Mouse (Mus musculus): Measurements from ENCODE around the gene Fbxo5. TPM values are rescaled to one million over a fixed set of nuclear protein-coding genes. Genes with fewer than 3 reads are reported as not detected.

Gene Fbxo5
- polyA plus RNA-seq (2015; fragmentation: Nextera tagmentation; extraction: Ambion mirVana): 14.3 and 17.4 TPM in 2 replicates

DNA sequence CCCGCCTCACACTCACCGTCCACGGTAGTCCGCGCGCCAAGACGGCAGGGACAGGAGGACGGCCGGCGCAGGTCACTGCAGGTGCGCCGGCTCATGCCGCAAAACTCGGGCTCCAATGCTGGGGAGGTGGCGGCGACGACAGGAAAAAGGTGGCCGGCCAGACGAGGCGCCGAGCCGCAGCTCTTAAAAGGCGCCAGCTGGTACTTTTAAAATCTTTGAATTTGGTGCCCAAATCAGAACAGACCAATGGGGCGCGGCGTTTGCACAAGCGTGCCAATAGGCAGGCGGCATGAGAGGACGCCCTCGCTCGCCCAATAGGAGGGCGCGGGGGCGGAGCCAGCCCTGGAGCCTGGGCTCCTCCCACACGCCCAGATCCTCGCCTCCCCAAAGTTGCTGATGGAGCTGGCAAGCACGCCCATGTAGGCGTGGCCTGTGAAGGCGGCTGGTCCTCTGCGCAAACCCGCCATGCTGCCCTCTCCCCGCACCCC is at the start of gene Fbxo5:
Gene Fbxo5 (minus strand): TSS at position 358 of the 488 bp plus-strand sequence.
- H3K9ac ChIP-seq (ENCODE audit: low read depth, low read length): peak within 1 kb of the TSS; percentile 74
- no peaks in the 10 kb centered on the region for H3K27me3 ChIP-seq (replicated peaks; ENCODE audit: control insufficient read depth, insufficient read depth, low read length)
- peak within 1 kb of the TSS; percentile 81 for H3K4me3 ChIP-seq (ENCODE audit: low read length)
- H3K9me3 ChIP-seq (ENCODE audit: control insufficient read depth, low read length): no peaks in the 10 kb centered on the region
- WGBS: under 1% methylated on average over 41 of the region's 42 CpGs
- peak within 1 kb of the TSS; percentile 95 for H3K27ac ChIP-seq (ENCODE audit: low read depth, low read length)
- peaks cover 3% of the 10 kb centered on the region; the same call in 1 of the 2 replicates for H3K36me3 ChIP-seq (ENCODE audit: control insufficient read depth, insufficient read depth, low read length)
- H3K4me1 ChIP-seq (ENCODE audit: control insufficient read depth, insufficient read depth, low read depth, low read length): peaks cover 25% of the 10 kb centered on the region
- peak; percentile 96 for ATAC-seq
- H3K4me2 ChIP-seq (ENCODE audit: low read length): peak within 1 kb of the TSS; percentile 98

DNA sequence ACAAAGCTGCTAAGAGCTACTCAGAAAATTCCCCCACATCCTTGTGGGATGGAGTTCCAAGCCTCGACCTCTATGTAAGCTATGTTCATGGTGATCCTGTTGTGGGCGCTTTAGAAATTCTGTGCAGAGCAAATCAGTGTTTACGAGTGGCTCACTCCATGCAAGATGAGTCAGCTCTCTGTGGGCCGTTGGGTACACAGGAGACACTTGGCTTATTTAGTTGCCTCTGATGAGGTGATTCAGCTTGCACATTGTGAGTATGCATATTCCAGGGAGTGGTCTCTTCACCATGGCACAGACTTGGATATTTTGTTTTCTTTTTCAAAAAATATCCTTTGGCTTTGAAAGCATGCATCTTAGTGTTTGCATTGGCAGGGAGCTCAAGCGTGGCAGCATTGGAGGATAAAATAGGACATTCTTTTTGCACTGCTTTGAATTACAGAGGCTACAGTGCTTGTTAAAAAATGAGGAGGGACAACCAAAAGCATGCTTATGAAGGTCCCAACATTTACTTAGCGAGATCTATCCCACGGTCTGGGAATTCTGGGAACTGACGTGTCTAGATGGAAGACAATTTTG is 48.0 kb upstream of the Fbxo5 start:
- Histone ChIP-seq H3K27ac (ENCODE audit: low read depth, low read length) (no peak overlapping the region), H3K4me1 (ENCODE audit: control insufficient read depth, insufficient read depth, low read depth, low read length) (no peaks in the 10 kb centered on the region), H3K36me3 (ENCODE audit: control insufficient read depth, insufficient read depth, low read length) (no peaks in the 10 kb centered on the region), H3K27me3 (replicated peaks; ENCODE audit: control insufficient read depth, insufficient read depth, low read length) (no peaks in the 10 kb centered on the region), H3K9me3 (ENCODE audit: control insufficient read depth, low read length) (no peaks in the 10 kb centered on the region), H3K4me2 (ENCODE audit: low read length) (no peak overlapping the region), H3K4me3 (ENCODE audit: low read length) (no peak overlapping the region), H3K9ac (ENCODE audit: low read depth, low read length) (no peak overlapping the region)
- no peak for ATAC-seq
- 82% methylated on average over 8 of the region's 8 CpGs for WGBS

DNA sequence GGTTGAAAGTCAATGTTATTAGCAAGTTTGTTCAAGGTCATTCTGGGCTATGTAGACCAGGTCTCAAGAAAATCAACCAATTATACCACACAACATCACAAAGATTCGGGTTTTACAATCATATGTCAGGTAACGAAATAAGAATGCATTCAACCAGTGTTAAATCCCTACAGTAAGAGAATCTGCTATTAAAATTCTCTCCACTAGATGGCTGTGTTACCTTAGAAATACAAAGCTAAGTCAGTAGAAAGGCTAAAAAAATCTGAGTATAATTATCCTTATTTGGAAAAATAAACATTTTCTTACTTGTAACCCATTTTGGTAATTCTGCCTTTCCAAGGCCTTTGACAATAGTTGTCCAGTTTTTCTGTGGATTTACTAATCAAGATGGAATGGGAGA is 41.5 kb upstream of the Fbxo5 start:
- Histone ChIP-seq H3K27me3 (replicated peaks; ENCODE audit: control insufficient read depth, insufficient read depth, low read length) (no peaks in the 10 kb centered on the region), H3K9me3 (ENCODE audit: control insufficient read depth, low read length) (no peaks in the 10 kb centered on the region), H3K4me1 (ENCODE audit: control insufficient read depth, insufficient read depth, low read depth, low read length) (no peaks in the 10 kb centered on the region), H3K27ac (ENCODE audit: low read depth, low read length) (no peak overlapping the region), H3K36me3 (ENCODE audit: control insufficient read depth, insufficient read depth, low read length) (no peaks in the 10 kb centered on the region), H3K4me3 (ENCODE audit: low read length) (no peak overlapping the region), H3K9ac (ENCODE audit: low read depth, low read length) (no peak overlapping the region), H3K4me2 (ENCODE audit: low read length) (no peak overlapping the region)
- 36% methylated on average over 2 of the region's 2 CpGs for WGBS
- 0 out of 2 replicates have a peak, but pooled peaks have one; percentile 59 for ATAC-seq

- Histone ChIP-seq H3K9ac (ENCODE audit: low read depth, low read length) (no peak overlapping the region), H3K9me3 (ENCODE audit: control insufficient read depth, low read length) (no peaks in the 10 kb centered on the region), H3K4me2 (ENCODE audit: low read length) (no peak overlapping the region), H3K4me3 (ENCODE audit: low read length) (no peak overlapping the region), H3K4me1 (ENCODE audit: control insufficient read depth, insufficient read depth, low read depth, low read length) (no peaks in the 10 kb centered on the region), H3K27me3 (replicated peaks; ENCODE audit: control insufficient read depth, insufficient read depth, low read length) (no peaks in the 10 kb centered on the region), H3K27ac (ENCODE audit: low read depth, low read length) (no peak overlapping the region), H3K36me3 (ENCODE audit: control insufficient read depth, insufficient read depth, low read length) (peaks cover 6% of the 10 kb centered on the region)
- 76% methylated on average over 4 of the region's 4 CpGs for WGBS
- ATAC-seq: no peak
Observed at GRCm38 (mm10) chr10:5841369-5841768, 36.0 kb upstream of the Fbxo5 start.

DNA sequence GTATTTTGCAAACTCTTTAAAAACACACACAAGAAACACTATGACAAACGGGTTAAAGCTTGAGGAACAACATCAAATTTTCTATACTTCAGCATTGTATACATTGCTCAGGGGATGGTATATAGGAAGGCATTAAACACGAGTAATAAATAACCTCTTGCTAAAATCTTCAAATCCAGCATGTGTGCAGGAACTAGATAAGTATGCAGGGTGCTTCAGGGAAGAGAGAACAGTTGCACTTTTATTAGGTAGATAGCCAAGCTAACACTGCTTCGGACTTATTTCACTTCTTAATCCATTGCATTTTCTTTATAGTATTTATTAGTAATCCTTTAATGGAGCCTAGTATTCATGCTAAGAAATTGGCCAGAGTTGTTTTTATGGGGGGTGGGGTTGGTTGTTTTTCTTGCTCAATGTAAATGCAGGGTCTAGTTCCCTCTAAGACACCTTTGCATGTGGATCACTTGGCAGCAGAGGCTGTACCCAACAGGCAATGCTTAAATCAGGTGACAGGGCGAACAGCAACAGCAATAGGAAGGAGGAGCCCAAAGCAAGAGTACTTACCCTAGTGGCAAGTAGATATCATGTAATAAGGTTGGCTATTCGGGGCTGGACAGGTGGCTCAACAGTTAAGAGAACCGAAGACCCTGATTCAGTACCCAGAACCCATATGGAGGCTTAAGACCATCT is 21.1 kb upstream of the Fbxo5 start:
- Histone ChIP-seq H3K9me3 (ENCODE audit: control insufficient read depth, low read length) (no peaks in the 10 kb centered on the region), H3K4me2 (ENCODE audit: low read length) (no peak overlapping the region), H3K4me1 (ENCODE audit: control insufficient read depth, insufficient read depth, low read depth, low read length) (peaks cover 16% of the 10 kb centered on the region), H3K9ac (ENCODE audit: low read depth, low read length) (no peak overlapping the region), H3K27ac (ENCODE audit: low read depth, low read length) (no peak overlapping the region), H3K36me3 (ENCODE audit: control insufficient read depth, insufficient read depth, low read length) (no peaks in the 10 kb centered on the region), H3K27me3 (replicated peaks; ENCODE audit: control insufficient read depth, insufficient read depth, low read length) (no peaks in the 10 kb centered on the region), H3K4me3 (ENCODE audit: low read length) (no peak overlapping the region)
- WGBS: 82% methylated on average over 6 of the region's 6 CpGs
- ATAC-seq: no peak

DNA sequence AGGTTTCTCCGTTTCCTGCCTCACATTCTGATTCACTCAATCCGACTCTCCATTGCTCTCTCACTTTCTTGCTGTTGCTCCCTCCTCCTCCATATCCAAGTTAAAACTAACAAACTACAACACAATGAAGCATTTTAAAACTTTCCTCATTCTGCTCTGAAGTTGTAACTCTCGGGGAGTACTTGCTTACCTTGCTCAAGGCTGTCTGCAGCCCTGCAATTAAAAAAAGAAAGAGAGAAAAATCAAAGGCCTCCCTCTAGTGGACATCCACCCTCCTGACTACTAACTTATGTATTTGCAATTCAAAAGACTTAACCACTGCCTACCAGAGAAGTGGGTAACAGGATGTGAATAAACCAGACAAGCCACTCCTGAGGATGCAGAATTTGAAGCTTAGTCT is 19.4 kb upstream of the Fbxo5 start:
- peak overlapping the region; percentile 90 for H3K27ac ChIP-seq (ENCODE audit: low read depth, low read length)
- H3K36me3 ChIP-seq (ENCODE audit: control insufficient read depth, insufficient read depth, low read length): no peaks in the 10 kb centered on the region; the same call in 1 of the 2 replicates
- no peak for ATAC-seq
- H3K4me3 ChIP-seq (ENCODE audit: low read length): peak overlapping the region; percentile 99
- H3K4me2 ChIP-seq (ENCODE audit: low read length): peak overlapping the region; percentile 94
- H3K9ac ChIP-seq (ENCODE audit: low read depth, low read length): no peak overlapping the region; the same call in 1 of the 2 replicates
- peaks cover 19% of the 10 kb centered on the region for H3K4me1 ChIP-seq (ENCODE audit: control insufficient read depth, insufficient read depth, low read depth, low read length)
- H3K9me3 ChIP-seq (ENCODE audit: control insufficient read depth, low read length): no peaks in the 10 kb centered on the region
- 0% methylated on average over 3 of the region's 3 CpGs for WGBS
- no peaks in the 10 kb centered on the region for H3K27me3 ChIP-seq (replicated peaks; ENCODE audit: control insufficient read depth, insufficient read depth, low read length)

- Histone ChIP-seq H3K4me3 (ENCODE audit: low read length) (peak within 1 kb of the TSS; percentile 99), H3K27ac (ENCODE audit: low read depth, low read length) (peak within 1 kb of the TSS; percentile 90), H3K36me3 (ENCODE audit: control insufficient read depth, insufficient read depth, low read length) (peaks cover 7% of the 10 kb centered on the region; the same call in 1 of the 2 replicates), H3K9me3 (ENCODE audit: control insufficient read depth, low read length) (no peaks in the 10 kb centered on the region), H3K9ac (ENCODE audit: low read depth, low read length) (peak within 1 kb of the TSS; percentile 95), H3K4me1 (ENCODE audit: control insufficient read depth, insufficient read depth, low read depth, low read length) (peaks cover 19% of the 10 kb centered on the region), H3K27me3 (replicated peaks; ENCODE audit: control insufficient read depth, insufficient read depth, low read length) (no peaks in the 10 kb centered on the region), H3K4me2 (ENCODE audit: low read length) (peak within 1 kb of the TSS; percentile 94)
- under 1% methylated on average over 47 of the region's 47 CpGs for WGBS
- peak; percentile 97 for ATAC-seq
Observed at GRCm38 (mm10) chr10:5823740-5824491, 18.5 kb upstream of the Fbxo5 start, which contains the start of gene Mtrf1l. Gene Mtrf1l, minus strand, starts transcription at chr10:5823910.

- WGBS: 1% methylated on average over 37 of the region's 37 CpGs
- Histone ChIP-seq H3K36me3 (ENCODE audit: control insufficient read depth, insufficient read depth, low read length) (peaks cover 11% of the 10 kb centered on the region; the same call in 1 of the 2 replicates), H3K27ac (ENCODE audit: low read depth, low read length) (peak overlapping the region; percentile 90), H3K4me1 (ENCODE audit: control insufficient read depth, insufficient read depth, low read depth, low read length) (peaks cover 19% of the 10 kb centered on the region), H3K9me3 (ENCODE audit: control insufficient read depth, low read length) (no peaks in the 10 kb centered on the region), H3K9ac (ENCODE audit: low read depth, low read length) (peak overlapping the region; percentile 95), H3K27me3 (replicated peaks; ENCODE audit: control insufficient read depth, insufficient read depth, low read length) (no peaks in the 10 kb centered on the region), H3K4me2 (ENCODE audit: low read length) (peak overlapping the region; percentile 94), H3K4me3 (ENCODE audit: low read length) (peak overlapping the region; percentile 99)
- ATAC-seq: no peak
Observed at GRCm38 (mm10) chr10:5823291-5823739, 17.9 kb upstream of the Fbxo5 start.

DNA sequence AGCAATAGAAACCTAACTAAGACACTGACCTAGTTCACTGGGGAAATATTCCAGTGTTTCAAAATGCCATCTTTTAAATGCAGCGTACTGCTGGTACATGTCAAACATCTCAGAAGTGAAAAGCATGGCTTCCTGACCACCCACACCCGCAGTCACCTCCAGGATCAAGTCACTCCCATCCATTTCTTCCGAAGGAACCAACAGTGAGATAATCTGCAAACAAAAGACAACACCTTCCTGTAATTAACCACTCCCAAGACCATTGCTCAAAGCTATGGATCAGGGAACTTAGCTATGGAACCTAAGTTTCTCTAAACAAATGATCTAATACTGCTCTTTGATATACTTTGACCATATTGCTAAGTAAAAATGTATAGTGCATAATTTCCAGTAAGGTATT is 13.4 kb upstream of the Fbxo5 start:
- H3K4me3 ChIP-seq (ENCODE audit: low read length): no peak overlapping the region
- H3K36me3 ChIP-seq (ENCODE audit: control insufficient read depth, insufficient read depth, low read length): peaks cover 39% of the 10 kb centered on the region
- no peak overlapping the region for H3K9ac ChIP-seq (ENCODE audit: low read depth, low read length)
- WGBS: 97% methylated on average over 3 of the region's 3 CpGs
- no peaks in the 10 kb centered on the region for H3K9me3 ChIP-seq (ENCODE audit: control insufficient read depth, low read length)
- no peak overlapping the region for H3K4me2 ChIP-seq (ENCODE audit: low read length)
- ATAC-seq: no peak
- no peaks in the 10 kb centered on the region for H3K27me3 ChIP-seq (replicated peaks; ENCODE audit: control insufficient read depth, insufficient read depth, low read length)
- H3K4me1 ChIP-seq (ENCODE audit: control insufficient read depth, insufficient read depth, low read depth, low read length): peaks cover 14% of the 10 kb centered on the region
- no peak overlapping the region for H3K27ac ChIP-seq (ENCODE audit: low read depth, low read length)

Measured in hindbrain, embryonic 16.5 days (tissue).